Mouse (Mus musculus) heart, embryonic 12.5 days (tissue): ENCODE measurements around the gene Tmem117. TPM values are rescaled to one million over a fixed set of nuclear protein-coding genes. Genes with fewer than 3 reads are reported as not detected.

Experiments used
- ATAC-seq: fragments of 200-750 bp; cut with Nextera tagmentation; 2 replicates; pipeline ENCODE4 v1.8.0; 2017; ENCODE audit warnings: moderate TSS enrichment, moderate library complexity; ENCODE audit not compliant: insufficient number of reproducible peaks, low FRiP score
- H3K27ac ChIP-seq: fragments of 300-500 bp; sonication (generic); 2 replicates; pipeline ENCODE4 v1.5.1; 2016; ENCODE audit warnings: mild to moderate bottlenecking, moderate library complexity; ENCODE audit not compliant: poor library complexity, severe bottlenecking
- H3K27me3 ChIP-seq: fragments of 300-500 bp; sonication (generic); replicated peaks from 2 replicates; pipeline ENCODE4 v1.6.1; 2016; ENCODE audit warnings: mild to moderate bottlenecking, moderate library complexity
- H3K36me3 ChIP-seq: fragments of 300-500 bp; sonication (generic); 2 replicates; pipeline ENCODE4 v1.6.1; 2016; ENCODE audit warnings: mild to moderate bottlenecking, moderate library complexity
- H3K4me1 ChIP-seq: fragments of 300-500 bp; sonication (generic); replicated peaks from 2 replicates; pipeline ENCODE4 v1.6.1; 2016; ENCODE audit warnings: mild to moderate bottlenecking
- H3K4me2 ChIP-seq: fragments of 300-500 bp; sonication (generic); 2 replicates; pipeline ENCODE4 v1.6.1; 2016; ENCODE audit warnings: mild to moderate bottlenecking, moderate library complexity
- H3K4me3 ChIP-seq: fragments of 300-500 bp; sonication (generic); 2 replicates; pipeline ENCODE4 v1.5.1; 2016; ENCODE audit warnings: mild to moderate bottlenecking
- H3K9ac ChIP-seq: fragments of 300-500 bp; sonication (generic); 2 replicates; pipeline ENCODE4 v1.6.1; 2016; ENCODE audit warnings: mild to moderate bottlenecking, moderate library complexity
- H3K9me3 ChIP-seq: fragments of 300-500 bp; sonication (generic); replicated peaks from 2 replicates; pipeline ENCODE4 v1.6.1; 2016; ENCODE audit warnings: mild to moderate bottlenecking, moderate library complexity
- WGBS: fragments of 180-500 bp; shearing (Covaris S2); methylation state at CpG from one replicate; pipeline ENCODE4 v1.1.7; 2016; 5-methylcytosine and 5-hydroxymethylcytosine counted together
- polyA plus RNA-seq: library from polyadenylated mRNA; unstranded; fragments of >200 nt; fragmentation: Nextera tagmentation; extraction: Ambion mirVana; gene quantifications from 2 replicates; pipeline ENCODE4 v1.2.1, GENCODE M21; 2016

The Tmem117 gene
- polyA plus RNA-seq, 1 experiment from 2014 or later, result 1.7 TPM

- H3K4me3 ChIP-seq, result no peak overlapping the region
- H3K4me1 ChIP-seq, result no peaks in the 10 kb centered on the region
- 75% methylated on average over 7 of the region's 7 CpGs for WGBS
- ATAC-seq, result no peak
- H3K27ac ChIP-seq, result no peak overlapping the region
- H3K9ac ChIP-seq, result no peak overlapping the region
- no peaks in the 10 kb centered on the region for H3K27me3 ChIP-seq
- no peaks in the 10 kb centered on the region for H3K9me3 ChIP-seq
- H3K36me3 ChIP-seq, result no peaks in the 10 kb centered on the region
- no peak overlapping the region for H3K4me2 ChIP-seq
Observed at GRCm38 (mm10) chr15:94951382-94952048, 322.5 kb downstream of the Tmem117 start.

DNA sequence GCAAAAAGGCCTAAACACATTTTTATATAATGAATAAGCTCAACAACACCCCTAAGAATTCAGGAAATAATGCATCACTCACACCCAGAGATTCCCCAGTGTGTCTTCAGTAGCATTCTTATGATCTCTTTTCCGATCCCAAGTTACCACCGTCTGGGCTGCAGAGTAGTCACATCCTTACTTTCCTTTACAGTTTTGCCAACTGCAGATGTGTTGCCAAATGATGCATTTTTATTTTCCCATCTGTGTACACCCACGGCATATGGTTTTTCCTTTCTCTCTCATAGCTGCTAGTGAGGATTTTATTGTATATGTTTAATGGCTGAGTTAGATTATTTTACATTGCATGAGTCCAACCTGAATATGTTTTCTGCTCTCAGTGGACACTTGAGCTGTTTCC is 327.7 kb downstream of the Tmem117 start:
- Histone ChIP-seq H3K9ac (no peak overlapping the region), H3K9me3 (no peaks in the 10 kb centered on the region), H3K4me1 (no peaks in the 10 kb centered on the region), H3K27me3 (no peaks in the 10 kb centered on the region), H3K36me3 (no peaks in the 10 kb centered on the region), H3K27ac (no peak overlapping the region), H3K4me3 (no peak overlapping the region), H3K4me2 (no peak overlapping the region)
- 78% methylated on average over 3 of the region's 3 CpGs for WGBS
- no peak for ATAC-seq

- Histone ChIP-seq H3K36me3 (no peaks in the 10 kb centered on the region), H3K27me3 (no peaks in the 10 kb centered on the region), H3K4me1 (no peaks in the 10 kb centered on the region), H3K9me3 (no peaks in the 10 kb centered on the region), H3K9ac (no peak overlapping the region), H3K27ac (no peak overlapping the region), H3K4me2 (no peak overlapping the region), H3K4me3 (no peak overlapping the region)
- 66% methylated on average over 4 of the region's 4 CpGs for WGBS
- ATAC-seq, result no peak
Observed at GRCm38 (mm10) chr15:94957202-94957601, 328.2 kb downstream of the Tmem117 start.

GRCm38 (mm10) chr15:94967004-94967403 is 338.0 kb downstream of the Tmem117 start:
- 84% methylated on average over 6 of the region's 6 CpGs for WGBS
- Histone ChIP-seq H3K4me3 (no peak overlapping the region), H3K4me1 (no peaks in the 10 kb centered on the region), H3K36me3 (no peaks in the 10 kb centered on the region), H3K9me3 (no peaks in the 10 kb centered on the region), H3K9ac (no peak overlapping the region), H3K4me2 (no peak overlapping the region), H3K27ac (no peak overlapping the region), H3K27me3 (no peaks in the 10 kb centered on the region)
- ATAC-seq, result no peak

- WGBS, result 78% methylated on average over 13 of the region's 13 CpGs
- Histone ChIP-seq H3K9me3 (no peaks in the 10 kb centered on the region), H3K9ac (no peak overlapping the region), H3K4me3 (no peak overlapping the region), H3K4me2 (no peak overlapping the region), H3K36me3 (no peaks in the 10 kb centered on the region), H3K27ac (no peak overlapping the region), H3K4me1 (no peaks in the 10 kb centered on the region), H3K27me3 (no peaks in the 10 kb centered on the region)
- no peak for ATAC-seq
Observed at GRCm38 (mm10) chr15:94968403-94969180, 339.6 kb downstream of the Tmem117 start.

DNA sequence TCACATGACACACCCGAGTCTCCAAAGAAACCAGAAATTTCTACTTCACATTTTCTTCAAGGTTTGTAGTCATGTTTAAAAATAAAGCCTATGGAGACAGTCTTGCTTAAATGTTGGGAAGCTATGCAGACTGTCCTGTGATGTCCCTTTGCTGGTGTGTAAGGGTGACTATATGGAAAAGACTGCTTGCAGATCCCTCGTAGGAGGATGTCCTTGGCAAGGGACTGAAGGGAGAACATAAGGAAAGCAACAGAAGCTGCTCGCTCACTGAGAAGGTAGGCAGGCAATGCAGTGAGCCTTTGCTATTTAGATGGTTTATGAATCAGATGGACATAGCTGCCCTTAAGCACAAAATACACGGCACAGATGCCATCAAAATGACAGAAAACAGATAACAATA is 352.8 kb downstream of the Tmem117 start:
- no peaks in the 10 kb centered on the region for H3K4me1 ChIP-seq
- no peaks in the 10 kb centered on the region for H3K9me3 ChIP-seq
- H3K9ac ChIP-seq, result no peak overlapping the region
- no peak overlapping the region for H3K27ac ChIP-seq
- 75% methylated on average over 4 of the region's 4 CpGs for WGBS
- H3K4me3 ChIP-seq, result no peak overlapping the region
- no peak for ATAC-seq
- no peak overlapping the region for H3K4me2 ChIP-seq
- H3K27me3 ChIP-seq, result no peaks in the 10 kb centered on the region
- no peaks in the 10 kb centered on the region for H3K36me3 ChIP-seq

DNA sequence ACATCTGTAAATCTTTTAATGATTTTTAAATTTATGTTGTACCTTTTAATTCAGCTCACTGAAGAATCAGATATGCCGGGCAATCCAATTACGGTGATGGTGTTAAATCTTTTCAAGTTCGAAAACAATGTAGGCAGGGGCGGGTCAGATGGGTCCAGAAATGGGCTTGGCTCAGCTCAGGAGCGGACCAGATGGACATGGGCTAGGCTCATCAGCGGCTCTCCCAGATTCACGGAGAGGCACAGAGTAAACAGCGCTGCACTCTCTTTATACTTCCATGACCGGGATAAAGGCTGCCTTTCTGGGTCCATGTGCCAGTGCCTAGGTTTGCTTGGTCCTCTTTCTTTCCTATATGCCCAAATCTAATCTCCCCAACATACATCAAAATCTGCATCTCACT is 366.3 kb downstream of the Tmem117 start:
- Histone ChIP-seq H3K36me3 (no peaks in the 10 kb centered on the region), H3K9me3 (no peaks in the 10 kb centered on the region), H3K9ac (no peak overlapping the region), H3K4me1 (no peaks in the 10 kb centered on the region), H3K27ac (no peak overlapping the region), H3K4me2 (no peak overlapping the region), H3K4me3 (no peak overlapping the region), H3K27me3 (no peaks in the 10 kb centered on the region)
- WGBS, result 80% methylated on average over 9 of the region's 9 CpGs
- ATAC-seq, result no peak

GRCm38 (mm10) chr15:95005121-95005824 is 376.2 kb downstream of the Tmem117 start:
- Histone ChIP-seq H3K9me3 (no peaks in the 10 kb centered on the region), H3K4me3 (no peak overlapping the region), H3K4me1 (no peaks in the 10 kb centered on the region), H3K27me3 (no peaks in the 10 kb centered on the region), H3K27ac (no peak overlapping the region), H3K4me2 (no peak overlapping the region), H3K36me3 (no peaks in the 10 kb centered on the region), H3K9ac (no peak overlapping the region)
- 79% methylated on average over 8 of the region's 8 CpGs for WGBS
- no peak for ATAC-seq

DNA sequence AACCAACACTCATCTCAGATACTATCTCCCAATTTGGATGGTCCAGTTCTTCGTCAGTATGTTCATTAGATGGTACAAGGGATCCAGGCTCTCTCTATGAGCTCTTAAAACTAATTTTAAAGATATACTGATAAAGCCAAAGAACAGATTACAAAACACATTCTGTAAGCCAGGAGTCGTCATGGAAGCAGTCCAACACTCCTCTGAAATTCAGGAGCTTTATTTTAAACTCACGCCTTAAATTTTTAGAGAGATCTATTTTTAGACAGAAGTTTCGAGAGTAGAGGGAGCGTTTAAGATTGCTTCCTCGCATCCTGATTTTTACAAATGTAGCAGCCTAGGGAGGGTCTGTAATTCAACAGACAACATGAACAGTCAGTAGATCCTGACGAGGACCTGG is 393.2 kb downstream of the Tmem117 start:
- Histone ChIP-seq H3K36me3 (no peaks in the 10 kb centered on the region), H3K9me3 (no peaks in the 10 kb centered on the region), H3K4me2 (no peak overlapping the region), H3K27ac (no peak overlapping the region), H3K4me1 (no peaks in the 10 kb centered on the region), H3K9ac (no peak overlapping the region), H3K27me3 (no peaks in the 10 kb centered on the region), H3K4me3 (no peak overlapping the region)
- WGBS, result 68% methylated on average over 7 of the region's 7 CpGs
- no peak for ATAC-seq

- H3K9me3 ChIP-seq, result no peaks in the 10 kb centered on the region
- no peaks in the 10 kb centered on the region for H3K36me3 ChIP-seq
- 53% methylated on average over 6 of the region's 6 CpGs for WGBS
- no peak overlapping the region for H3K27ac ChIP-seq
- H3K9ac ChIP-seq, result no peak overlapping the region
- H3K27me3 ChIP-seq, result no peaks in the 10 kb centered on the region
- ATAC-seq, result no peak
- H3K4me3 ChIP-seq, result no peak overlapping the region
- no peak overlapping the region for H3K4me2 ChIP-seq
- H3K4me1 ChIP-seq, result no peaks in the 10 kb centered on the region
Observed at GRCm38 (mm10) chr15:95024401-95024800, 395.4 kb downstream of the Tmem117 start.

DNA sequence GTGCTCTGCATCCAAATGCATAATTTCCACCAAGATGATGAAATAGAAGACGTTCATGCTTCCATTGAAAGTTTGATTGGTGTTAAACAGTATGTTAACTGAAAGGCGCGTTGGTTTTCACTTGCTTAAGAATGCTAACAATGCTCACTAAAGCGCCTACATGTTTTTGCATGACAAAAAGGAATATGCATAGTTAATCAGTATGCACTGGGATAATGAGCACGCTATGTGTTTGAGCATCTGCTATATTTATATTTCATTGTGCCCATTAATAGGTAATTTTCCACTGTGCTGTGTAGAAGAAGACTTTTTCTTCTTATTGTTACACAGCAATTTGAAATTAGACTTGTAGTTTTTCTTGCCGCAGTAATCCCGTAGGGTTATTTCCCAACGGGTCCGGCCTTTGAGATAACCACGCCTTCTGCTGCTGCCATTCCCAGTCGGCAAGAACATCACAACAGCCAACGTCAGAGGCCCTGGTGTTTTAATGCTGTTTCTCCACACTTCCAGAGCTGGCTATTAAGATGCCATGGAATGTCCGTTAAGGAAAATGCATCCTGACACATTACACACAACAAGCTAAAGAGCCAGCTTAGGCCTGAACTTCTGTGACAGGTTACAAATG is 399.9 kb downstream of the Tmem117 start:
- Histone ChIP-seq H3K36me3 (no peaks in the 10 kb centered on the region), H3K4me2 (no peak overlapping the region), H3K9me3 (no peaks in the 10 kb centered on the region), H3K9ac (no peak overlapping the region), H3K27ac (no peak overlapping the region), H3K27me3 (no peaks in the 10 kb centered on the region), H3K4me3 (no peak overlapping the region), H3K4me1 (no peaks in the 10 kb centered on the region)
- ATAC-seq, result no peak
- WGBS, result 82% methylated on average over 13 of the region's 13 CpGs
